Mouse (Mus musculus) E14TG2a.4 (cell line): ENCODE measurements around the gene Dgkz.

Source experiments
- CTCF ChIP-seq: conservative IDR thresholded peaks from 2 replicates; pipeline ENCODE4 v1.5.1; 2014; ENCODE audit warnings: low read length
- NANOG ChIP-seq: IDR thresholded peaks from 2 replicates; pipeline ENCODE4 v1.6.1; 2014; ENCODE audit warnings: borderline replicate concordance, low read length, mixed read lengths

DNA sequence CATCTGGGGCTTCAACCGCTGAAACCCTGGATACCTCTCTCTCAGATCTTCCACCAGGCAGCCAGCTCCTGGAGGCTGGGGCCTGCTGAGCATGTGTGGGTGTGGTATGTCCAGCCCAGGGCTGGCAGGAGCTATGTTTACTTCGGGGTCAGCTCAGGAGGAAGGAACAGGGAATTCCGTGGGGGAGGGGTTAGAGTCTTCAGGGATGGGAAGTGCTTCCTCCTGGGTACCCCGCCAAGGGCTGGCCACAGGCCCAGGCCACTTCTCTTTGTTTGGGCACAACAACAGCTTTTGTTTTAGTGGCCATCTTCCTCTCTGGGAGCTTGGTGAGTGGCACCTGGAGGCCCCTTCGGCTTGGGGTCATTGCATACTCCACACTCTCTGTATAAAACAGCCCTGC lies 21.8 kb downstream of the Dgkz start:
- no peak for TF ChIP-seq CTCF
- TF ChIP-seq NANOG, result no peak
